Mouse (Mus musculus): Measurements from ENCODE around the gene Gatad2a. TPM values are rescaled to one million over a fixed set of nuclear protein-coding genes. Genes with fewer than 3 reads are reported as not detected.

The Gatad2a gene
- total and polyA plus RNA-seq, 3 experiments: 24.7 to 36.4 (median 36.4) TPM

- H3K27ac ChIP-seq: peak overlapping the region; percentile 92
- H3K27me3 ChIP-seq (ENCODE audit: control insufficient read depth, insufficient read depth, low read length): no peaks in the 10 kb centered on the region
- no peak for TF ChIP-seq CTCF (IDR thresholded peaks at IDR 0.05)
- no peak for TF ChIP-seq EP300 (IDR thresholded peaks at IDR 0.05; ENCODE audit: insufficient read depth, low read depth, low read length)
- no peak for TF ChIP-seq POLR2A (IDR thresholded peaks at IDR 0.05; ENCODE audit: insufficient read depth, low read depth, low read length)
- H3K9ac ChIP-seq (ENCODE audit: low read depth, low read length): peak overlapping the region; percentile 94
- peaks cover 6% of the 10 kb centered on the region for H3K79me2 ChIP-seq (replicated peaks; ENCODE audit: control insufficient read depth, insufficient read depth, low read length)
- no peak for DNase-seq
- peak overlapping the region; percentile 96 for H3K4me3 ChIP-seq
- peaks cover 19% of the 10 kb centered on the region for H3K4me1 ChIP-seq (ENCODE audit: control insufficient read depth, insufficient read depth, low read length)
- WGBS: 13% methylated on average over 7 of the region's 7 CpGs
- intact Hi-C loops (cut with DNase I): loop anchor here (2.0 kb wide), 1 partner anchor 36 kb away; no protein-coding TSS in a partner anchor
- peaks cover 13% of the 10 kb centered on the region for H3K36me3 ChIP-seq (ENCODE audit: control insufficient read depth, insufficient read depth, low read length)
Measured at GRCm38 (mm10) chr8:69973063-69973441, 23.1 kb downstream of the Gatad2a start.

GRCm38 (mm10) chr8:69970880-69971279, 25.3 kb downstream of the Gatad2a start:
- no peak for TF ChIP-seq EP300 (IDR thresholded peaks at IDR 0.05; ENCODE audit: insufficient read depth, low read depth, low read length)
- TF ChIP-seq CTCF (IDR thresholded peaks at IDR 0.05): no peak
- no peak for TF ChIP-seq POLR2A (IDR thresholded peaks at IDR 0.05; ENCODE audit: insufficient read depth, low read depth, low read length)
- no peak for DNase-seq
- no peak overlapping the region for H3K4me3 ChIP-seq
- peak overlapping the region; percentile 23; the same call in 1 of the 2 replicates for H3K9ac ChIP-seq (ENCODE audit: low read depth, low read length)
- no peaks in the 10 kb centered on the region for H3K27me3 ChIP-seq (ENCODE audit: control insufficient read depth, insufficient read depth, low read length)
- H3K79me2 ChIP-seq (replicated peaks; ENCODE audit: control insufficient read depth, insufficient read depth, low read length): peaks cover 8% of the 10 kb centered on the region
- intact Hi-C loops (cut with DNase I): no loop called here
- H3K4me1 ChIP-seq (ENCODE audit: control insufficient read depth, insufficient read depth, low read length): peaks cover 24% of the 10 kb centered on the region
- H3K27ac ChIP-seq: no peak overlapping the region
- H3K36me3 ChIP-seq (ENCODE audit: control insufficient read depth, insufficient read depth, low read length): peaks cover 25% of the 10 kb centered on the region
- WGBS: 75% methylated on average over 2 of the region's 2 CpGs

- WGBS: 27% methylated on average over 4 of the region's 4 CpGs
- intact Hi-C loops (cut with DNase I): no loop called here
- TF ChIP-seq EP300 (IDR thresholded peaks at IDR 0.05; ENCODE audit: insufficient read depth, low read depth, low read length): no peak
- DNase-seq: no peak
- H3K9ac ChIP-seq (ENCODE audit: low read depth, low read length): no peak overlapping the region
- H3K4me1 ChIP-seq (ENCODE audit: control insufficient read depth, insufficient read depth, low read length): peaks cover 26% of the 10 kb centered on the region
- no peak overlapping the region; the same call in 1 of the 2 replicates for H3K27ac ChIP-seq
- H3K4me3 ChIP-seq: no peak overlapping the region
- H3K79me2 ChIP-seq (replicated peaks; ENCODE audit: control insufficient read depth, insufficient read depth, low read length): peaks cover 9% of the 10 kb centered on the region
- H3K36me3 ChIP-seq (ENCODE audit: control insufficient read depth, insufficient read depth, low read length): peaks cover 31% of the 10 kb centered on the region
- no peaks in the 10 kb centered on the region for H3K27me3 ChIP-seq (ENCODE audit: control insufficient read depth, insufficient read depth, low read length)
Measured at GRCm38 (mm10) chr8:69967291-69967933, 28.8 kb downstream of the Gatad2a start.

- Histone ChIP-seq H3K4me1 (ENCODE audit: control insufficient read depth, insufficient read depth, low read length) (peaks cover 46% of the 10 kb centered on the region), H3K27ac (peak overlapping the region; percentile 4), H3K36me3 (ENCODE audit: control insufficient read depth, insufficient read depth, low read length) (peaks cover 19% of the 10 kb centered on the region), H3K4me3 (no peak overlapping the region), H3K9ac (ENCODE audit: low read depth, low read length) (no peak overlapping the region), H3K79me2 (replicated peaks; ENCODE audit: control insufficient read depth, insufficient read depth, low read length) (peaks cover 16% of the 10 kb centered on the region), H3K27me3 (ENCODE audit: control insufficient read depth, insufficient read depth, low read length) (no peaks in the 10 kb centered on the region)
- intact Hi-C loops (cut with DNase I): loop anchor here (5.0 kb wide), 2 partner anchors 37 to 43 kb away; no protein-coding TSS in a partner anchor
- TF ChIP-seq CTCF (IDR thresholded peaks at IDR 0.05) (no peak), POLR2A (IDR thresholded peaks at IDR 0.05; ENCODE audit: insufficient read depth, low read depth, low read length) (no peak), EP300 (IDR thresholded peaks at IDR 0.05; ENCODE audit: insufficient read depth, low read depth, low read length) (no peak)
- no peak for DNase-seq
Measured at GRCm38 (mm10) chr8:69959241-69959640, 36.9 kb downstream of the Gatad2a start.

GRCm38 (mm10) chr8:69957879-69958278, 38.3 kb downstream of the Gatad2a start:
- peak overlapping the region; percentile 66 for H3K27ac ChIP-seq
- no peaks in the 10 kb centered on the region for H3K27me3 ChIP-seq (ENCODE audit: control insufficient read depth, insufficient read depth, low read length)
- H3K79me2 ChIP-seq (replicated peaks; ENCODE audit: control insufficient read depth, insufficient read depth, low read length): peaks cover 20% of the 10 kb centered on the region
- DNase-seq: peak in 1 of 2 experiments; percentile 52
- TF ChIP-seq EP300 (IDR thresholded peaks at IDR 0.05; ENCODE audit: insufficient read depth, low read depth, low read length) (peak; percentile 87), CTCF (IDR thresholded peaks at IDR 0.05) (peak; percentile 12; the same call in 1 of the 2 replicates), POLR2A (IDR thresholded peaks at IDR 0.05; ENCODE audit: insufficient read depth, low read depth, low read length) (peak; percentile 15; the same call in 1 of the 2 replicates)
- no peak overlapping the region for H3K4me3 ChIP-seq
- peaks cover 45% of the 10 kb centered on the region for H3K4me1 ChIP-seq (ENCODE audit: control insufficient read depth, insufficient read depth, low read length)
- H3K9ac ChIP-seq (ENCODE audit: low read depth, low read length): no peak overlapping the region
- H3K36me3 ChIP-seq (ENCODE audit: control insufficient read depth, insufficient read depth, low read length): peaks cover 17% of the 10 kb centered on the region
- intact Hi-C loops (cut with DNase I): loop anchor here (2.0 to 5.0 kb wide), 3 partner anchors 23 to 44 kb away; no protein-coding TSS in a partner anchor

- H3K27ac ChIP-seq: peak overlapping the region; percentile 66
- H3K79me2 ChIP-seq (replicated peaks; ENCODE audit: control insufficient read depth, insufficient read depth, low read length): peaks cover 20% of the 10 kb centered on the region
- 12% methylated on average over 1 of the region's 1 CpGs for WGBS
- peaks cover 44% of the 10 kb centered on the region for H3K4me1 ChIP-seq (ENCODE audit: control insufficient read depth, insufficient read depth, low read length)
- peaks cover 15% of the 10 kb centered on the region for H3K36me3 ChIP-seq (ENCODE audit: control insufficient read depth, insufficient read depth, low read length)
- H3K27me3 ChIP-seq (ENCODE audit: control insufficient read depth, insufficient read depth, low read length): no peaks in the 10 kb centered on the region
- H3K4me3 ChIP-seq: no peak overlapping the region
- H3K9ac ChIP-seq (ENCODE audit: low read depth, low read length): no peak overlapping the region
- peak in 1 of 2 experiments; percentile 44 for DNase-seq
- intact Hi-C loops (cut with DNase I): loop anchor here (2.0 to 5.0 kb wide), 3 partner anchors 23 to 45 kb away; no protein-coding TSS in a partner anchor
- TF ChIP-seq CTCF (IDR thresholded peaks at IDR 0.05): no peak
- TF ChIP-seq EP300 (IDR thresholded peaks at IDR 0.05; ENCODE audit: insufficient read depth, low read depth, low read length): no peak
- no peak for TF ChIP-seq POLR2A (IDR thresholded peaks at IDR 0.05; ENCODE audit: insufficient read depth, low read depth, low read length)
Measured at GRCm38 (mm10) chr8:69957419-69957818, 38.8 kb downstream of the Gatad2a start.
